Mouse (Mus musculus) MN1 (cell line): ENCODE results near the gene Mrgprh.
A peak's percentile ranks its signal among the peaks of the same experiment; 100 is the strongest.

Experiments
- DNase-seq: peaks from one replicate; pipeline ENCODE4 v3.0.0-alpha.2; 2016; ENCODE audit warnings: low spot score

Mrgprh gene

DNA sequence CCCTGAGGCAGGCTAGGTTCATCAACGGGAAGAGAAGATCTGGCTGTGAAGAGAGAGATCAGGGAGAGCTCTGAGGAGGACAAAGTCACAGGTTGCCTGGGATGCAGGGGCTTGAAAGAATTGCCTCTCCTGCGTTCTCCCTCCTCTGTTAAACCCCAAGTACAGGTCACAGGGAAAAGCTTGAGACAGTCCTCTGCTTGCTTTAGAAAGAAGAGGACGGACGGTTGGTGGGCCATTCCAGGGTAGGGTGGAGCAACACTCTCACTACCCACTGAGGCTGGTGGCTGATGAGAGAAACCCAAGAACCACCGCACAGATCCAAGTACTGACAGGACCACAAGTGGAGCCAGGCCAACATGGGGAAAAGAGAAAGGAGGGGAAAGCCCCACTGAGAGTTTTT, at the start of gene Mrgprh:
Mrgprh (plus strand) TSS at position 301 of the 400 bp plus-strand sequence.
- DNase-seq, result no peak

DNA sequence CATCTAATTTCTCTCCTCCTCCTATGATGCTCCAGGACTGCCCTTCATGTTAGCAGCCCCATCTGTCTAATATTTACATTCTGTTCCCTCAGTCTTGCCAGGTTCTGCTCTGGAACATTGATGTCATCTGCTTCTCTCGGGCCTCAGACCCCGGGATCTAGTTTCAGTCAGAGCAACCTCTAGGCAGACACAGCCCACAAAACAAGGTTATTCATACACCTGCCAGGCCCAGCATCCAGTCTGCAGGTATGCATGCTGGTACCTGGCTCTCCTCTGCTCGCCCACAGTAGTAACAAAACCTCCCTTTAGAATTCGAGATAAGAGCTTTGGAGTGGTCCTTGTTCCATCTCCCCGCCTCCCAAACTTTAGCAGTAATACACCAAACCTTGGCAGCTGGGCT, 45.5 kb upstream of the Mrgprh start:
- no peak for DNase-seq

DNA sequence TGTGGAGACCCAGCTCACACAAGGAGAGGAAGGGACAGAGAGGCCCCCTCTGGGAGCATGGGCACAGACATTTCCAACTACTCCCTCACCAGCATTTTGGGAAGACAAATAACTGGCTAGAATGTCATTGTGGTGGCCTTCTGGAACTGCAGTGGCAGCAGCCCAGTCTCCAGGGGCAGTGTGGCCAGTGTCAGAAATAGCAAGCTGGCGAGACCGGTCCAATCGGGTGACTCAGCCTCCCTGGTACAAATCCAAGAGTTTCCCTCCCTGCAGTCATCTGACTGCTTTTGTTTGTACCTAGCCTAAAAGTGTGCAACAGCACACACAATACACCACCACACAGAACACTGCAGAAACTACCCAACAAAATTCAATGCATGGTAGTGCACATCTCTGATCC, 43.6 kb upstream of the Mrgprh start:
- peak; percentile 18 for DNase-seq

DNA sequence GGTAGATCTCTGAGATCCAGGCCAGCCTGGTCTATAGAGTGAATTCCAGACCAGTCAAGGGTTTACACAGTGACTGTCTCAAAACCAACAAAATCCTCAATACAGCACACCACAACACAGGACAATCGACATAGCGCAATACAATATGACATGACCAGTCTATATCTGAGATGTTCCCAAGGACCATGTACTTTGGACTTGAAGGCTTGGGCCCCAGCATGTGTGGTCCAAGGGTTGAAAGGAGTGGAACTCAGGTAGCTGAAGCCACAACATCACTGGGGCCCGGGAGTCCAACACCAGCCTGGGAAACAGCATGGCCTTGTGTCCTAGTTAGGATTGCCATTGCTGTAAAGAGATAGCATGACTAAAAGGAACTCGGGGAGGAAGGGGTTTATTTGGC, 43.2 kb upstream of the Mrgprh start:
- DNase-seq, result no peak

DNA sequence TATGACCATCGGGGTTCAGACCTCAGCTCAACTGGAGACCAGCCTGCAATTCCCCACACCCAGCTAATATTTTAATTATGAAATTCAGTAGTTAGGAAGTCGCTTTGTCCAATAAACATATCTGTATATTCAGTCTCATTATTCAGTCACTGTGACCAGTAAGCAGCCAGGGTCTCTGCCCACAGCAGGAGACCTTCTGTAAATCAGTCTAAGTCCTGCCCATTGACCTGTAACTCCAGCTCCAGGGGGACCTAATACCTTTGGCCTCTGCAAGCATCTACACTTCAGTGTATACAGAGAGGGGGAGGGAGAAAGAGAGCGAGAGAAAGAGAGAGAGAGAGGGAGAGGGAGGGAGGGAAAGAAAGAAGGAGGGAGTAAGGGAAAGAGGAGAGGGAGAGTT, 41.5 kb upstream of the Mrgprh start:
- DNase-seq, result no peak

DNA sequence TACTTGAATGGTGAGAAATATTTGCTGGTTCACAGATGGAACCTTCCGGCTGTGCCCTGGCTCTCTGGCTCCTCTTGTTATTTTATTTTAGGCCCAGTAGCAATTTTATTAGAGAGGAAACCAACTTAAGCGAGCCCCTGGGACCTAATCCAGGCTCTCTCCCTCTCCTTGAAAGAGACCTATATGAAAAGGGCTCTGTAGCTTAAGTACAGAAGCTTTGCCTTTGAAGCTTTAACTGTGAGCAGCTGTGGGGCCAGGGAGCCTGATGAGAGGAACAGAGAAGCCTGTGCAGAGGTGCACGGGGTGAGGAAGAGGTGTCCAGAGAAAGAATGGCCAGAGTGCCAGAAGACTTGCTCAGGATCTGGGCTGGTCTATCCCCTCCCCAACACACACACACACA, 41.0 kb upstream of the Mrgprh start:
- DNase-seq, result no peak

DNA sequence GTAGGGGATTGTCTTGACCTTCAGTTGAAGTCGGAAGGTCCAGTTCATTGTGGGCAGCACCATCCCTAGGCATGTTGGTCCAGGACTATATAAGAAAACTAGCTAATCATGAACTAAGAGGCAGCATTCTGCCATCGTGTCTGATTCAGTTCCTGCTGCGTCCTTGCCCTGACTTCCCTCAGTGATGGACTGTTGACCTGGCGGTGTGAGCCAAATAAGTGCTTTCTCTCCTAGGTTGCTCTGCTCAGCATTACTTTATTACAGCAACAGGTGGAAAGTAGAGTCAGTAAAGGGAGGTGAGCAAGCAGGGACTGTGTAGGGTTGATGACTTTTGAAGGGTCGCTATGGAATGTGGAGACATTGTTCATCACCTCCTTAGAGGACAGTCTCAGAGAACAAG, 40.1 kb upstream of the Mrgprh start:
- no peak for DNase-seq

DNA sequence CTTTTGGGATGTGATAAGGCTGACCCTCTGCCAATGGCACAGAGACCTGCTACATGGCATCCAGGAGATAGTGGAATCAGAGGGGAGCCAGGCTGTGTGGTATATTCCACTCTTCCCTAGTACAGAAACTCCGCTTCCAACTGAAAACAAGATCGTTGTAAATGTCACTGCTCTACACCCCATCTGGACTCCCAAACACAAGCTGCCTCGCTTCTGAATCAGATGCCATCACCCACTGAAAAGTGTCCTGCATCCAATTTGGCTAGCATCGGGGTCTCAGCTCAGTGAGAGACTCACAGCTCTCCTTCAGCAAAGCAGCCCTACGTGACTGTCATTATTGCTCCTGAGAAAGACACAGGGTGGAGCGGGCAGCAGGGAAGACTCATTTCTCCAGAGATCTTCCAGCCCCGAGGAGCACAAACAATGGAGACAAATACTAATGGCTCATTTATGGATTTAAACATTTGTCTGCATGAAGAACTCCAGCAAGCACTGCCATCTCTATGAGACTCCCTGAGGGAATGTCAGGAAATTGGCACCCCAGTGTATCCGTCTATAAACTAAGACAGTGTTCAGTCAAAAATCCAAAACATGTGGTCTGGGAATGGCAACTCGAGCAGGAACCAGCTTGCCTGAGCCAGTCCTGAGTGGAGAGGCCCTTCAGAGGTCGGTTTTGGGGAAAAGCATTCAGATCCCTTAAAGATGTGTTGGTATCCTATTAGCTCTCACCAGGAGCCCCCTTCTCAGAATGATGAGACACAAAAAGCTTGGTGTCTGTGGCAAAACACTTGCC, 36.2 kb upstream of the Mrgprh start:
- no peak for DNase-seq

DNA sequence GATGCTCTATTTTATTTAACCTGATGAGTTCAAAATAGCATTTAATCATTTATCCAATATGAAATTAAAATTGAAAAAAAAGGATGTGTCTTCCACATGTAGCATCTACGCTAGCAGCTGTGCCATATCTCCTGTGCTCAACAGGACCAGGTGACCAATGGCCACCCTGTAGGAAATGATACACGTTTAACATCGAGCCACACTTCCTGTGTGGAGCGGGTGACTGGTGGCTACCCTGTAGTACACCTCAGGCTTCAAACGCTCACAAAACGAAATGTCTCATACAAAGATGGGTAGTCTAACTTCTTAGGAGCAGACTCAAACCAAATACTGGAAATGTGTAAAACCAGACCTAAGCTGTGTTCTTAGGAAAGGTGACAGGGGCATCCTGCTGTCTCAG, 32.0 kb upstream of the Mrgprh start:
- DNase-seq, result no peak

DNA sequence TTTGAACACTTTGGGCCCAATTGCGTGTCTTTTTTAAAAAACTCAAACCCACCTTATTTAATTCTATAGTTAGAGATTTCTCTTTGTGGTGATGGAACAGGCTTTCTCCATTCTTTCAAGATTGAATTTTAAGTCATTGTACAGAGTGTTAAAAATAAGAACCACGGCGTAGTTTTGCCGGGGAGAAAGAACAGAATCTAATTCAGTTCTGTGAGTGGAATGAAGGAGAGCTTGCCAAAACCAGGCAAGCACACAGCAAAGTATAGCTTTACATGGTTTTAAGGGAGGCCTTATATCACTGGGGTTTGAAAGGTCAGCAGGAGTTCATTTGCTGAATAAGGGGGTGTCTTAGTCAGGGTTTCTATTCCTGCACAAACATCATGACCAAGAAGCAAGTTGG, 31.3 kb upstream of the Mrgprh start:
- DNase-seq, result no peak

DNA sequence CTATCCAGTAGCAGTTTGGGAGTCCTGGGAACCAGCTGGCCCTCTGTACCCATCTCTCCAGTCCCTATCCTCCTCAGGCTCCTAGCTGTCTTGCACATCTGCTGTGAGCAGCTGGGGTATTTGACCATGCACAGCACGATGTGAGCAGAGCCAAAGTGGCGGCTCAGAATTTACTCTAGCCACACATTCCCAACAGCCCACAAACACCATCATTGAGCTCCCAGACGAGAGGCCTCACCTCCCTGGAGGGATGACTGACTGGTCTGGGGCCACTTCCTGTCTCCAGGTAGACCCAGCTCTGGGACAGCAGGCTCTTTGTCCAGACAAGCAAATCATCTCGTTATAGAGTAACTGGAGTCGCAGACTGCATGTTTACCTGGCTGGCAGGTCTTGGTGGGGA, 30.0 kb upstream of the Mrgprh start:
- DNase-seq, result no peak

DNA sequence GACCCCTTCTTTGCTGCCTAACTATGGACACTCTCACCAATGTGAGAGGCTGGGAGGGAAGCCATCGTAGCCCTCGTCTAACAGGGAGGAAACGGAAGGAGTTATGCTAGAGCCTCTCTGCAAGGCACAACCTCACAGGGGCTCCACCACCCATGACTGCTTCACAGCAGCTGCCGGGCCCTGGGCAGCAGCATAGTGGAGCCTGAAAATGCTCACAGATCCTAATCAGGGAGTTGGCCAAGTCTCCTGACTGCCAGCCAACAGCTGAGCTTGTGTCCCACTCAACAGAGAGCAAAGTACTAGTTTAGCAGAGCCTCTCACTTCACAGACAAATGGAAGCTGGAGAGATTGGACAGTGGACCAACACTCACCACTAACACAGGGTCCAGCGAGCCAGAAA, 29.4 kb upstream of the Mrgprh start:
- peak; percentile 22 for DNase-seq

DNA sequence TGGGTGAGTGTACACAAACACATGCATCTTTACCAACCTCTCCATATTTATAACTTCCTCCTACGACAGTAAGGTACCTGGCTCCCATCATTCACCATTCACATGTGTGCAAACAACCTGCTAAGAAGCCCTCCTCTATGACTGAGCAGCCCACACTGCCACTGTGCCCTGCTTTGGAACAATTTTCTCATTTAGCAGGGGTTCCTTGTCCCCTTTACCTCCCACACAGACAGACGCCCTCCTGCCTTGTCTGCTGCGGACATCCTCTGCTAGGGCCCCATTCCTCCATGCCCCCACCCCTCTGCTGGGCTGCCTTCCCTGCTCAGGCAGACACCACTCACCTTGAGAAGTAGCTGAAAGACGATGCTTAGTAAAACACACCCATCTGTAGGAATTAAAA, 28.1 kb upstream of the Mrgprh start:
- DNase-seq, result no peak

DNA sequence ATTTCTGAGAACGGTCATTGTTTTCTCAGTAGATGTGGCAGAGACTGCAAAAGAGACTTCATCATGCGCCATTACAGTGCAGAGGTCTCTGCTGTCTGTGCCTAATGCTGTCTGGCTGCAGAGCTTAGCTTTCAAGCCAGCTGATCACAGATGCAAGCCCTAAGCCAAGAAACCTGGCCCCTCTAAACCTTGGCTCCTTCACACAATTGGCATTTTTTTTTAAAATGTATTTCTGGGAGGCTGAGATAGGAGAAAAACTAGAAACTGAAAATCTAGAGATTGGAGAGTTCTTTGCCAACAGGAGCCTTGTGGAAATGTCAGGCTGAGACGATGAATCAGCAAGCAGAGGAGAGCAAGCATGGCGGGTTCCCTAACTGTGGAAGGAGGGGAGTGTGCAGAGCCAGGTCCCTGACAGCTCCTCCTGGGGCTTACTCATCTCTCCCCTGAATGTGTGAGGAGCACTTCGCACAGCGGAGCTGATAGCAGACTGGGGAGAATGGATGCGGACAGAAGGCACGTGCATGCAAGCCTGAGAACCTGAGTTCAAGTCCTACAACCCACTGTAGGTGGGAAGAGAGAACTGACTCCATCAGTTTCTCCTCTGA, 26.0 kb upstream of the Mrgprh start:
- no peak for DNase-seq

DNA sequence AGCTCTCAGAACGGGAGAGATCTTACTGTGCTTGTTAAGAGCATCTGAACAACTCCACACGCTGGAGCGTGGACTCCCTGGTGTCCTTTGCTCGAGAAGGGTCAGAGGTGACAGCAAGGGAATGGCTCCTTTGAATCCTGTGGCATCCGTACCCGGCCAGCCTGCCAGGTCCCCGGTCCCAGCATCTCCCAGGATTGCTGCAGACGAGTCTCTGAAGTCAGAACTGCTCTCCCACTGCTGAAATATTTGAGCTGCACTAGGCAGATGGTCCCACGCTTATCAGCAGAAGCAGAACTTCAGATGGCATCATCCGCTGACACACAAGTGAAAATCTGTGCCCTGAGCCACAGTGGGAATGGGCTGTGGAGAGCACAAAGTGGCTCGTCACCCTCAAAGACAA, 24.1 kb upstream of the Mrgprh start:
- DNase-seq, result no peak

DNA sequence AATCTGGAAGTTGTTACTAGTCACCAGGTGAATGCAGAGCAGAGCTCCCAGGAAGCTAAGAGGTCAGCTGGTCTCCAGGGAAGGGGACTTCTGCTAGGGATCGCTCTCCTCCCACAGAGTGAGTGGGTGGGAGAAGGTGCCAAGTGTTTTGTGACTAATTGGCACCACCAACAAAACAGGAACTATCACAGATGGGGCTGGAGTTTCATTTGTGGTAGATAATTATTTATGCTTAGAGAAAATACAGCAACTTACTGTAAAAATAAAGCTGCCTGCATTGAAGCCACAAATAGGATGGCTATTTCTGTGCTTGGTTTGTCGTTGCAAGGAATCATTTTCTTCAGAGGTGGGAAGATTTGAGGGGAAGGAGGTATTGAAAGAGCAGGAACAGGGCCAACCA, 22.0 kb upstream of the Mrgprh start:
- DNase-seq, result no peak

DNA sequence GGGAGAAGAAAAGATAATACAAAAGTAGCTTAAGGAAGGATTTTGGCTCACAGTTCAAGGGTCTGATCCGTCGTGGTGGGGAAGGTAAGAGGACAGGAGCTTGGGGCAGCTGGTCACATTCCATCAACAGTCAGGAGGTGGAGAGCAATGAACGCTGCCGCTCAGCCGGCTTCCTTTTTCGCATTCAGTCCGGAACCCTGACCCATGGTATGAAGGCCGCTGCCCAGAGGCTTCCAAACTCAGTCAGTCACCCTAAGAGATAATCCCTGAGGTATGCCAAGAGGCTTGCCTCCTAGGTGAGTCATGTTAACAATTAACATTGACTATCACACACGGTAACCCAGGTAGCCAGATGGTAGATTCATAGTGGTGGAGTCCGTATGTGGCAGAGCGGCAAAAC, 21.4 kb upstream of the Mrgprh start:
- DNase-seq, result no peak

DNA sequence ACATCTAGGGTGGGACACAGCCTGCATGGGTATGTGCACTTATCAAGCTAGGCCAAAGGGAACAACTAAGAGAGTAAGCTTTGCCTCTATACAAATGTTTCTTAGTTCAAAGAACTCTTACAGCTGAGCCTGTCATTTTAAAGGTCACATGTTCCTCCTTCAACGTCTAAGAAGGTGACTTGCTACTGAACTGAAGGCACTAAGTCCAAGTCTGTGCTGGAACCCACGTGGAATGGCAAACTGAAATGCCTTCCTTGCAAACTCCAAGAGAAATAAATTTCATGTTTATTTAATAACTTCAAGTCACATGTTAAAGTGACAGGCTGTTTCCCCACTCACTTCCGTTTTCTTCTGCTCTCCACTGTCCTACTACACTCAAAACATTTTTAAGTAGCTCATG, 18.4 kb upstream of the Mrgprh start:
- DNase-seq, result no peak

DNA sequence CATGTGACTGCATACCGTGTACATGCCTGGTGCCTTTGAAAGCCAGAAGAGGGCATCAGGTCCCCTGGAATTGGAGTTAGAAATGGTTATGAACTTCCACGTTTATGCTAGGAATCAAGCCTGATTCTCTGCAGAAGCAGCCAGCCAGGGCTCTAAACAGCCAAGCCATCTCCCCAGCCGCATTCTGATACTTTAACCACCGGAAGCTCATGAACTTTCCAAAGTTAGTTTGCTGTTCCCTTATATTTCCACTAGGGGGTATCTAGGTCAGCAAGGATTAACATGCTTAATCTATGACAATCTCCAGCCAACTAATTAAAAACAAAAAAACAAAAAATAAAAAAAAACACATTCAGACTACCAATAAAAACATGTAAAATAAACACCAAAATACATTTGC, 17.8 kb upstream of the Mrgprh start:
- DNase-seq, result no peak

DNA sequence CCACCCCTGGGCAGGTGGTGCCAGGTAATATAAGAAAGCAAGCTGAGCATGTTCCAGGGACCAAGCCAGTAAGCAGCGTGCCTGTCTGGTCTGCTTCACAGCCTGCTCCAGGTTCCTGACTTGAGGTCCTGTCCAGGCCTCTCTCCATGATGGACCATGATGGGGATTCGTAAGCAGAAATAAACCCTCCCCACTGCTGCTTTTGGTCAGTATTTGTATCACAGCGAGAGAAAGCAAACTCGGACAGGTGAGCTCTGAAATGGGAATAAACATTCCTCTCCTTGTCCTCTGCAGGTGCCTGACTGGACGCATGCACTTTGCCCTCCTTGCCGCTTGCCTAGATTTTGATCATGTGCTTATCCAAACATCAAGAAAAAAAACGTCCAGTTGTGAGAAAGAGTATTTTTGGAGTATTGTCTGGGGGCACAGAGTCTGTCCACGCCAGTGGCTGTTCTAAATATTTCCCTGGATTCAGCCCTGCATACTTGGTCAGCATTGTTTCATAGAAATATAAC, 16.8 kb upstream of the Mrgprh start:
- DNase-seq, result no peak

DNA sequence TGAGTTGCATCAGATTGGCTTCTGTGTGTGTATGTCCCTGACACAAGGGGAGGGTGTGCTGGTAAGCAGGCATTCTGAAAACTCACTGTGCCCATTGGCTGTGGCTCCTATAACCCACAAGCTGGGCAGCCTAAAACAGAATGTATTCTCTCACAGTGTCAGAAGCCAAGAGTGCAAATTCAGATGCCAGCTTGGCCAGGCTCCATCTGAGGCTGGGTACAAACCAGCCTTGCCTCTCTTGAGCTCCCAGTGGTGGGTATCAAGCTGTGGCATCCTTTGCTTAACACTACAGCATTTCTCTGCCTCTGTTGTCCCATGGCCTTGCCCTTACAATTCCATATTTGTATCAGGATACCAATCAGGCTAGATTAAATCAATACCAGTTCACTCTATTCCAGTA, 11.7 kb upstream of the Mrgprh start:
- no peak for DNase-seq

DNA sequence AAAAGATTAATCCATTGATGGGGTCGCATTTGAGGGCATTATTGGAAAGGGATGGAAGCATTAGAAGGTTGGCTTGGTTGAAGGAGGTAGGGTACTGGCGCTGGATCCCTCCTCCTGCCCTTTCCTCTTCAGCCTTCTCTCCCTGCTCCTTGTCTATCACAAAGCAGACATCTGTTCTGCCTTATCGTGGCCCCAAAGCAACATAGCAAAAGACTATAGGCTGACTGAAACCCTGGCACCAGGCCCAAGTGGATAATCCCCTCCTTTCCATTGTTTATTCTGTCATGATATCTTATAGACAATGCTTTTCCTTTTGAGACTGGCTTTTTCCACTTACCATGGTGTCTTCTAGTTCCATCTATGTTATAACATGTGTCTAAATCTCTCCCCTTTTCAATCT, 10.4 kb upstream of the Mrgprh start:
- DNase-seq, result no peak

DNA sequence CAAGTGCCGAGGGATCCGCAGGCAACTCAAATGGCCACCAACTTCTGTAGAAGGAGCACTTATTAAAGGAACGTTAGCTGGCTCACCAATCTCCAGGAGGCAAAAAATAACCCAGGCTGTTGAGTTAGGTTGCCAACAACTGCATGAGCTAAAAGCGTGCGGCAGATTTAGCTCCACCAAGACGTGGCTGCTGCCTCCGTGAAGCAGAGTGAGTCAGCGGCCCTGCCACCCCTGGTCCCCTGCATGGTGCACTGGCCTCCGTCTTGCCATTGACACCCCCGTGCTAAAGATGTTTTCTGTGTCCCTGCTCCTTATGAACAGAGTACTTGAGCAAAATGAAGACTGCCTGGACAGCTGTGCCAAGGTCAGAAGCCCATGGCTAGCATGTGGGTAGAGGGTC, 9.0 kb upstream of the Mrgprh start:
- no peak for DNase-seq

DNA sequence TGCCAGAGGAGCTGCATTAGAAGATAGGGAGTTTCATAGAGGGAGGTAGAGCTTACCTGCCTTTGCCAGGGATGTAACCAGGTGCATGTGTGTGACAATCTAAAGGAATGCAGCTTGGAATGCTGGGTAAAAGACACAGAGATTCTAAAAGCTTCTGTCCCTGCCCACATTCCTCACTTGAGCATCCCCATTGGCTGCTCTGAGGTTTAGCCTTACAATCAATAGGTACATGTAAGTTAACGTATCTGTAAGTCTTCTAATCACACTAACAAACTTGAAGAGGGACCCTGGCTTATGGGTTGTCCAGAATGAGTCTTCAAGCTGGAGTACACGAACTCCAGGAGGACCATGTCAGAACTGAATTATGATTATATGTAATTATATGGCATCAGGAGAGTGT, 7.8 kb upstream of the Mrgprh start, which contains the start of gene Mas1:
Mas1 (minus strand) TSS at position 101 of the 400 bp plus-strand sequence.
- DNase-seq, result no peak
